Comparison of ENCODE assay signal across 19 mouse cellular contexts in genomic region chr16:57101174-57101573, GRCm38 (mm10). TPM values are rescaled to one million over a fixed set of nuclear protein-coding genes. Genes with fewer than 3 reads are reported as not detected.
"Had no signal": no experiment of that assay in that cellular context is flagged by ENCODE, and none has a peak within 500 bp of the region (broad histone marks: within the 10 kb centered on the region; RNA-seq: fewer than 3 reads in every experiment).

No protein-coding gene starts in this region.

- DNase-seq: layer of hippocampus, adult 9-11 months; layer of hippocampus, postnatal 36 days; left cerebral cortex, postnatal 4 days; lung, adult 18-20 months; right cerebral cortex, postnatal 4 days; thymus, adult 2 months; thymus, postnatal 25 days had no signal

- H3K27ac ChIP-seq: hindbrain, embryonic 13.5 days; hindbrain, postnatal 0 days; kidney, postnatal 0 days; limb, embryonic 13.5 days; liver, embryonic 14.5 days; midbrain, embryonic 12.5 days; neural tube, embryonic 15.5 days; stomach, embryonic 15.5 days had no signal

- H3K36me3 ChIP-seq: hindbrain, embryonic 13.5 days; limb, embryonic 13.5 days; midbrain, embryonic 12.5 days; neural tube, embryonic 15.5 days; stomach, embryonic 15.5 days had no signal

- H3K4me3 ChIP-seq: hindbrain, embryonic 13.5 days; limb, embryonic 13.5 days; midbrain, embryonic 12.5 days; neural tube, embryonic 15.5 days; stomach, embryonic 15.5 days had no signal

- H3K27me3 ChIP-seq: hindbrain, embryonic 13.5 days; midbrain, embryonic 12.5 days; neural tube, embryonic 15.5 days; stomach, embryonic 15.5 days had no signal

- H3K4me1 ChIP-seq: hindbrain, embryonic 13.5 days; limb, embryonic 13.5 days; midbrain, embryonic 12.5 days; neural tube, embryonic 15.5 days; stomach, embryonic 15.5 days had no signal

- H3K9me3 ChIP-seq: hindbrain, embryonic 13.5 days; limb, embryonic 13.5 days; midbrain, embryonic 12.5 days; neural tube, embryonic 15.5 days; stomach, embryonic 15.5 days had no signal

- H3K4me2 ChIP-seq: hindbrain, embryonic 13.5 days; limb, embryonic 13.5 days; midbrain, embryonic 12.5 days; neural tube, embryonic 15.5 days; stomach, embryonic 15.5 days had no signal

- H3K9ac ChIP-seq: hindbrain, embryonic 13.5 days; limb, embryonic 13.5 days; liver, embryonic 14.5 days; midbrain, embryonic 12.5 days; neural tube, embryonic 15.5 days; stomach, embryonic 15.5 days had no signal

- ATAC-seq: hindbrain, postnatal 0 days; midbrain, embryonic 16.5 days had no signal

RNA-seq across cellular contexts. Expression of gene Tmem45a2, which starts 30.0 kb away (rescaled TPM):
- polyA plus RNA-seq: liver, adult 2 months; midbrain, embryonic 12.5 days; midbrain, embryonic 16.5 days; neural tube, embryonic 11.5 days; neural tube, embryonic 15.5 days; spleen, adult 2 months had no signal
